Mouse (Mus musculus) layer of hippocampus, postnatal 36 days (tissue): ENCODE measurements around the gene Pigt. TPM values are rescaled to one million over a fixed set of nuclear protein-coding genes. Genes with fewer than 3 reads are reported as not detected.

Source experiments
- DNase-seq, 2 experiments: peaks; one replicate each; pipeline ENCODE4 v3.0.0; 2022
- total RNA-seq, 2 experiments: library from RNA; stranded (reverse); gene quantifications; 2 replicates each; pipeline ENCODE4 v1.2.3; 2021

Gene Pigt
- 10 to 100 TPM; 76.6 to 84.5 TPM for total RNA-seq

- peak; percentile 88 to 89 for DNase-seq
These were observed at the start of gene Pigt for GRCm38 (mm10) chr2:164496847-164497690. TSS of gene Pigt (plus strand) at chr2:164497520.

GRCm38 (mm10) chr2:164448140-164448539 is 49.2 kb upstream of the Pigt start:
- no peak for DNase-seq

GRCm38 (mm10) chr2:164448921-164449320 is 48.4 kb upstream of the Pigt start:
- DNase-seq: no peak

- DNase-seq: no peak
These were observed 47.8 kb upstream of the Pigt start for GRCm38 (mm10) chr2:164449341-164450042.

- DNase-seq: no peak
These were observed 45.2 kb upstream of the Pigt start for GRCm38 (mm10) chr2:164452000-164452676.

- no peak for DNase-seq
These were observed 44.1 kb upstream of the Pigt start for GRCm38 (mm10) chr2:164453047-164453757.

- no peak for DNase-seq
These were observed 43.3 kb upstream of the Pigt start for GRCm38 (mm10) chr2:164453887-164454500.

GRCm38 (mm10) chr2:164454846-164455245 is 42.5 kb upstream of the Pigt start:
- DNase-seq: peak; percentile 44 to 55

- DNase-seq: no peak
These were observed 41.7 kb upstream of the Pigt start for GRCm38 (mm10) chr2:164455421-164456190.

GRCm38 (mm10) chr2:164456413-164456812 is 40.9 kb upstream of the Pigt start:
- no peak for DNase-seq

- peak; percentile 44 to 45 for DNase-seq
These were observed 40.4 kb upstream of the Pigt start, which contains the start of gene Sys1 for GRCm38 (mm10) chr2:164456864-164457300. TSS of gene Sys1 (plus strand) at chr2:164456964.

- DNase-seq: no peak
These were observed 39.4 kb upstream of the Pigt start for GRCm38 (mm10) chr2:164457942-164458341.

- DNase-seq: no peak
These were observed 38.8 kb upstream of the Pigt start for GRCm38 (mm10) chr2:164458535-164458934.

- peak; percentile 96 to 97 for DNase-seq
These were observed 36.4 kb upstream of the Pigt start, which contains the start of gene Gm20458 for GRCm38 (mm10) chr2:164460745-164461551. TSS of gene Gm20458 (plus strand) at chr2:164460967.

GRCm38 (mm10) chr2:164465161-164465560 is 32.2 kb upstream of the Pigt start:
- DNase-seq: no peak

- DNase-seq: no peak
These were observed 30.5 kb upstream of the Pigt start for GRCm38 (mm10) chr2:164466787-164467186.

GRCm38 (mm10) chr2:164470254-164470653 is 27.1 kb upstream of the Pigt start:
- DNase-seq: peak in 1 of 2 experiments; percentile 37

GRCm38 (mm10) chr2:164473624-164474023 is 23.7 kb upstream of the Pigt start, which contains the start of gene Trp53tg5:
TSS of gene Trp53tg5 (minus strand) at chr2:164473724.
- DNase-seq: no peak

- no peak for DNase-seq
These were observed 11.6 kb upstream of the Pigt start, which contains the start of gene Dbndd2 for GRCm38 (mm10) chr2:164485681-164486257. TSS of gene Dbndd2 (plus strand) at chr2:164486106.
